Mouse (Mus musculus) granulocyte monocyte progenitor cell, adult 5-6 weeks (primary cell): ENCODE measurements around the gene Abcb8. TPM values are rescaled to one million over a fixed set of nuclear protein-coding genes. Genes with fewer than 3 reads are reported as not detected.
A peak's percentile ranks its signal among the peaks of the same experiment; 100 is the strongest.
"Not testable (repeated sequence)": the region's sequence is repeated elsewhere in the genome, so short reads cannot be mapped to it uniquely, and the experiment has no call there.

Experiments
- ATAC-seq: replicated peaks from 2 replicates; pipeline ENCODE4 v1.8.0; 2016; ENCODE audit warnings: mild to moderate bottlenecking, moderate TSS enrichment, inconsistent platforms; ENCODE audit not compliant: poor library complexity, severe bottlenecking
- total RNA-seq, 2 experiments: library from RNA; stranded (forward) in 1 of 2; stranded (reverse) in 1 of 2; fragments of 200-712, 200-1000 nt in 1 of 2; fragments of >200 nt in 1 of 2; fragmentation: Nextera tagmentation in 1 of 2; gene quantifications; 2 replicates each; pipeline ENCODE4 v1.2.3; 2014 to 2017

Abcb8 gene
- total RNA-seq, 2 experiments from 2014 or later: 14.4 to 17.6 TPM

DNA sequence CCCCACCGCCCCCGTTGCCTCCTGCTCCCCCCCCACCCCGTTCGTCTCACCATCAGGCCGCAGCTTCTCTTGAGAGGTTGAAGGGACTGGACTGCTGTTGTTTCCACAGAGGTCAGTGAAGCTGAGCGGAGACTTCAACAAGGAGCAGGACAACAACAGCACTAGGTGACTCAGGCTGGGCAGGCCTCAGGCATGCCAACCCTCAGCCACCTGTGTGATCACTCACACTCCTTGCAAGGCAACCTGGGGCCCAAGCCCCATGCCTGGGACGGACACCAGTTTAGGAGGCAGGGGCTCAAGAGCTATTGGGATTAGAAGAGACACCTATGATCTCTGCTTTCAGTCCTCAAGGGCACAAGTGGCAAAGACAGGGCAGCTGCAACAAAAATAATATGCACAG is 1.6 kb upstream of the Abcb8 start, which contains the start of gene Atg9b:
Gene Atg9b, minus strand, starts transcription at position 280 of the 400 bp plus-strand sequence.
- no peak for ATAC-seq

DNA sequence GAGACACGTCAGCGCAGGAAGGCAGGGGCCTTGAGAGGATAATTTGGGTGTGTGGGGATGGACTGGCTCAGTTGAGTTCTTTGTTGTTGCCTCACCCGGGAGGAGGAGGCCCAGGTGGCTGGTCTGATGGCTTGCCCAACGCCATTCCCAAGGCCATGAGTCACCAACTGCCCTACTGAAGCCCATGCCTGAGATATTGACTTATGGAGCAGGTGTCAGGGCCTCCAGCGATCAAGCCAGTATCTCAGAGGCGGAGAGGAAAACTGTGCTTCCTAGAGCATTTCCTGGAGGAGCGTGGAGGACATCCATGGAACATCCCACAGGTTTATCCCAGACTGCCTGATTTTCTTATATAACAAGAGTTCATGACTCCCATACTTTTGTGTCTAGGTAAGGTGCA is 739 bp upstream of the Abcb8 start:
- no peak for ATAC-seq

DNA sequence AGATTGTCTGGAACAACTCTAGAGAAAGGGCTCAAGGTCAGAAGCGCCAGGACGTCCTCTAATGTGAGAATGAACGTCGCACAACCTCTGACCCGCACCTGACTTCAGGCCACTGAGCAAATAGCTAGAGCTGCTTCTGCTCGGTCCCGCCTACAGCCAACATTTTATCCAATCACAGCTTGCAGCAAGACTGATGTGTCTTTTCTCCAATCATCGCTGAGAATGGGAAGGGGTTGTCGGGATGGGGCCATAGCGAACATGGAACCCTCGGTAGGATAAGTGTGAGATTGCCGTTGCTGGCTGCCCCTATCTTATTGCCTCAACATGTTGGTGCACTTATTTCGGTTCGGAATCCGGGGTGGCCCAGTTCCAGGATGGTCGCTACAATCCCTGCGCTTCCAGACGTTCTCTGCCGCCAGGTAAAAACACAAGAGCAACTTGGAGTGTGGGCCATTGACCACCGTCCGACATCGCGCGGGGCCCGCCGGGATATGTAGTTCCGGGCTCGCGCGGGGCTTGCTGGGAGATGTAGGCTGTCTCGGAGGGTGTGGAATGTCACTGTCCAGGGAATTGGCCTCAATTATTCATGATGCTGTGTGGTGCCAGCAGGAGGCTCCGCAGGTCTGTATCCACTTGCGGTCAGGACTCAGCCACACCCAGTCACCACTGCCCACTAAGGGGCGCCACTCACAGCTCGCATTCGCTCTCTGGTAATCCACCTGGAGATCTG is 867 bp downstream of the Abcb8 start:
- peak; percentile 81 for ATAC-seq

DNA sequence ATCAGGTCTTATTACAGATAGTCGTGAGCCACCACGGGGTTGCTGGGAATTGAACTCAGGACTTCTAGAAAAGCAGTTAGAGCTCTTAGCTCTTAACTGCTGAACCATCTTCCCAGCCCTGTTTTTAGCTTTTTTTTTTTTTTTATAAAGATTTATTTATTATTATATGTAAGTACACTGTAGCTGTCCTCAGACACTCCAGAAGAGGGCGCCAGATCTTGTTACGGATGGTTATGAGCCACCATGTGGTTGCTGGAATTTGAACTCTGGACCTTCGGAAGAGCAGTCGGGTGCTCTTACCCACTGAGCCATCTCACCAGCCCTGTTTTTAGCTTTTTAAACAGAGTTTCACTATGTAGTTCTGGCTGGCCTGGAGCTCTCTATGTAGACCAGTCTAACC is 2.8 kb downstream of the Abcb8 start:
- ATAC-seq: not testable (repeated sequence)

DNA sequence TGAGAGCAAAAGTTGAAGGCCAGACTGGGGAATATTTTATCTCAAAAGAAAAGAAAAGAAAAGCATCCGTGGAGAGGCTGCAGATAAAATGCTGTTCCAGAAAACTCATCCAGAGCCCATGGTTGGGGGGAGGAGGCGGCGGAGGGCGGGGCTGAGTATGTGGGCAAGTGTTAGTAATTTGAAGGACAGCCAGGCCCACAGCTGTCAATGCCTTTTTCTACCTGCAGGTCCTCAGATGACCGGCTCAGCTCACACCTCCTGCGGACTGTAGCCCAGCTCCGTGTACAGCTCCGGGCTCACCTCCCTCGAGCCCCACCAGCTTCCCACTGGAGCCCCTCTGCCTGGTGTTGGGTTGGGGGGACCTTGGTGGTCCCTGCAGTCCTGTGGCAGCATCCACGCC is 6.2 kb downstream of the Abcb8 start:
- no peak for ATAC-seq

DNA sequence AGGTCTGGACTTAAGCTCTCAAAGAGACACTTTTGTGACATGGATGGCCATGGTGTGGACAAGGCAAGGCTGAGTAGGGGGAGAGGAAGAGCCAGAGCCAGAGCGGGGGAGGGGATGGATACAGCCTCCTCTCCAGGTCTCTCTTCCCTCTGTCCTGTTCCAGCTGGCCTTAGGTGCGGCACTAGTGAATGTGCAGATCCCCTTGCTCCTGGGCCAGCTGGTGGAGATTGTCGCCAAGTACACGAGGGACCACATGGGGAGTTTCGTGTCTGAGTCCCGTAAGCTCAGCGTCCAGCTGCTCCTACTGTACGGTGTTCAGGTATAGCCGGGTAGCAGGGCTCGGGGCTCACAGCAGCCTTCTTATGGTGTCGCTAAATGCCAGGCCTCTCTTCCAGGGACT is 6.9 kb downstream of the Abcb8 start:
- no peak for ATAC-seq

DNA sequence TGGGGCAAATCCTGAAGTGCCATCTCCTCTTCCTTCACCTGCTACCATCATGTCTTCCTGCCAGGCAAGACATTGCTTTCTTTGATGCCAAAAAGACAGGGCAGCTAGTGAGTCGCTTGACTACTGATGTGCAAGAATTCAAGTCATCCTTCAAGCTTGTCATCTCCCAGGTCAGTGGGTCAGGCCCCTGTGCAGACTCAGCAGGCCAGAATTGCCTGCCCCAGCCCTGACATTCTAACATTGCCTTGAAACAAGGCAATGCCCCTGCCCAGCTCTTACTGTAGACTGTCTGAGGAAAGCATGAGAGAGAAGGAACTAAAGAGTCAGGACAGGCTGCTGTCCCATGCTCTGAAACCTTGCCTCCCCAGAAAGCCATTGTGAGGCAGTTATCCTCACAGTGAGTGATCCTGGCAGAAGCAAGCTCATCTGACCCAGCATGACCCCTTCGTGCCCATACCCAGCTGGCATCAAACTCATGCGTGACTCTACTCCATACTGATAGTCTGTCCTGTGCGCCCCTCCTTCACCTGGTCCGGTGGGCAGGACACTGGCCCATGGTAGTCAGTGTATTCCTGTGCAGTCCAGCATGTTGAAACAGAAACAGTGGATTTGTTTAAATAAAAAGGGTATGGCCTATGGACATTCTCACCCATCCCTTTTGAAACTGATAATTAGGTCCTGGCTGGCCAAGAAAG is 7.6 kb downstream of the Abcb8 start:
- no peak for ATAC-seq

DNA sequence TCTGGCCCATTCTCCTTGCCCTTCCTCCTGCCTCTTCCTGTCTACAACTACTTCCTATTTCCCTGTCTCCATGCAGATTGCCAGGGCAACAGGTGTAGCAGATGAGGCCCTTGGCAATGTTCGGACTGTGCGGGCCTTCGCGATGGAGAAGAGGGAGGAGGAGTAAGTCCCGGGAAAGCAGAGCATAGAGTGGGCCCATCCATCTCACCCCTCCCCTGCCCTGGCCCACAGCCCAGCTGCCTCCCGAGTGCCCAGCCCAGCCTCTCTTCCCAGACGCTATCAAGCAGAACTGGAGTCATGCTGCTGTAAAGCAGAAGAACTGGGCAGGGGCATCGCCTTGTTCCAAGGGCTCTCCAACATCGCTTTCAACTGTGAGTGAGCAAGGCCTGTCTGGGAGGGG is 8.5 kb downstream of the Abcb8 start:
- ATAC-seq: no peak

DNA sequence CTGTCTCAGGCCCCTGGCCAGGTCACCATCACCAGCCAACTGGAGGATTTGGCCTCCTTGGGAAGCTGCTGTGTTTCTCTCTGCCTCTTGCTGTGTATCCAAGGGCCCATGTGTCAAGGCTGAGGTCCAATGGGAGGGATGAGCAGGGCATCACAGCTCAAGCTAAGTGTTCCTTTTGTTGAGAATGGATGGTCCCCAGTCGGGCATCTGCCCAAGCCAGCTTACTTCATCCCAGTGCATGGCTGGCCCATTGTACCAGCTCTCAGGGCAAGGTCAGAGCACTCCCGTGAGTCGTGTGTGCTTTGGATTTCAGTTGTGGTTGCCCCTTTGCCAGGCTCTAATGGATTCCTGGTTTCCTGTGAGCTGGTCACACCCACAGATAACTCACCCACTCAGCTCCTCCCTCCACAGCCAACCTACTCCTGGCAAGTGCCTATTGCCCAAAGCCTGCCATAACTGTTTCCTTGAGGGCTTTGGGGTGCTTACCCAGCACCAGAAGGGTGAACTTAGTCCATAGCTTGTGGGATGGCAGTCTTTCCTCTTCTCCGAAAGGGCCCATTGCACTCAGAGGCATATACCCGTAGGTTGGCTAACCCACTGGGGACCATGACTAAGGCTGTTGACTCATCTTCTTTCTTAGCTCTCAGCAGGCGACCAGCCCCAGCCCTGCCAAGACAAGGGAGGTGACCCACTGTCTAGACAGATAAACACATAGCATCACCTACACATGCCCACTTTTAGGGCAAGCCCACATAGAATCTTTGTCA is 11.3 kb downstream of the Abcb8 start:
- ATAC-seq: no peak

DNA sequence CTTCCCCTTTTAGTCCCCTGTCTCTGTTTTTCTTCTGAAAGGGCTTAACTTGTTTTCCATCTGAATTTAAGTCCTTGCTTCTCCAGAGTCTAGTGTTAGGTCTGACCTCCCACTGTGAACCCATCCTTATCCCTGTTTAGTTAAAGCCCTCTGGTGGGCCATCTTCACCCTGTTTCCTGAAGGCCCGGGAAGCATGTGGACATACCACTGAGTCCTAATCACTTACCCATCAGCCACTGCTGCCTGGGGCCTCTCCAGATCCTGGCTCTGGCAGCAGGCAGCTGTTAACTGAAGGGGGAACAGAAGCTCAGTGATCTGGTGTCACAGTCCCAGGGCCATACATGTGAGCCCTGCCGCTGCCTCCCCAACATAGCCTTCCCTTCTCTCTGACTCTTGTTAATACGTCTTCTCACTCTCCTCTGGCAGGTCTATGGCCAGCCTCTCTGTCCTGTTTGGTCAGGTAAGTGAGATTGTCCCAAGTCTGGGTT is 12.0 kb downstream of the Abcb8 start:
- ATAC-seq: no peak

DNA sequence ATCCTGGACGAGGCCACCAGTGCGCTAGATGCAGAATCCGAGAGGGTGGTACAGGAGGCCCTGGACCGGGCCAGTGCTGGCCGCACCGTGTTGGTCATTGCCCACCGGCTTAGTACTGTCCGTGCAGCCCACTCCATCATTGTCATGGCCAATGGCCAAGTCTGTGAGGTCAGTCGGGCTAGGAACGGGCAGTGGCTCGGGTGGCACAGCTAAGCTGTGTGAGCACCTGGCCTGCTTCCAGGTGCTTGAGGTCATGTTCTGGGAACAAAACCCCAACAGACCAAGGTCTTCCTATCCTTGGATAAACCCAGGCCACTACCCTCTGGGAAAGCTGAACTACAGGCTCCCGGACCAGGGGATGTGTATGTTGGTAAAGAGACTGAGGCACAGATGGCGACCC is 15.2 kb downstream of the Abcb8 start:
- no peak for ATAC-seq

DNA sequence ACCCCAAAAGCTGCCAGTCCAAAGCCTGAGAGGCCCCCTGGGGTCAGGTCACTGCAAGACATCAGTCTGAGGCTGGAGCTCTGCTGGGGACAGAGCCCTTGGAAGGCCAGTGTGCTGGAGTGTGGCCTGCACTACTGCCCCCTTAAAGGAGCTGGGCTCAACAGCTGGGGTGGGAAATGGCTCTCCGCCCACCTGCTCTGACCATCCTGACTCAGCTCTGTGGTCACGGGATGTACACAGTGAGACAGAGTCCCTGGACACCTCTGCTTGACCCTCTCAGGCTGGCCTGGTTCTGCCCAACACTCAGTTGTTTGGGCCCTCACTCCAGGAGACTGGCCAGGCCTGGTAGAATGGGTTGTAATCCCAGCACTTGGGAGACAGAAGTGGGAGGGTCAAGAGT is 16.0 kb downstream of the Abcb8 start:
- ATAC-seq: no peak

DNA sequence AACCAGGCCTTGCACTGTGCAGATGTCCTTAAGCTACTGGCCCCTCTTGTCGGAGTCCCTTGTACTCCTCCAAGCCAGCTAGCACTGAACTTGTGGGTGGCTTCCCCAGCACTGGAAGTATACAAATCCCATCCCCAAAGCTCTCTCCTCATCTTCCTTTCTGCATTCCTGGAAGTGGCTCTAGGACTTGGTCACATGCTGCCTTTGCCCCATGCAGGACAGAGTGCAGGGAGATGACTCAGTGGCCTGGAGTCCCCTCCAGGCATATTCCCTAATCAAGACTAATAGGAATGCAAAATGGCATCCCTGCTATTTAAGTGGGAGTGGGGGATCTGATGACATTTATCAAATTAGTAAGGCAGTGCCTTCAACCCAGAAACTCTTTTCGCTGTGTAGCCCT is 18.6 kb downstream of the Abcb8 start:
- no peak for ATAC-seq

DNA sequence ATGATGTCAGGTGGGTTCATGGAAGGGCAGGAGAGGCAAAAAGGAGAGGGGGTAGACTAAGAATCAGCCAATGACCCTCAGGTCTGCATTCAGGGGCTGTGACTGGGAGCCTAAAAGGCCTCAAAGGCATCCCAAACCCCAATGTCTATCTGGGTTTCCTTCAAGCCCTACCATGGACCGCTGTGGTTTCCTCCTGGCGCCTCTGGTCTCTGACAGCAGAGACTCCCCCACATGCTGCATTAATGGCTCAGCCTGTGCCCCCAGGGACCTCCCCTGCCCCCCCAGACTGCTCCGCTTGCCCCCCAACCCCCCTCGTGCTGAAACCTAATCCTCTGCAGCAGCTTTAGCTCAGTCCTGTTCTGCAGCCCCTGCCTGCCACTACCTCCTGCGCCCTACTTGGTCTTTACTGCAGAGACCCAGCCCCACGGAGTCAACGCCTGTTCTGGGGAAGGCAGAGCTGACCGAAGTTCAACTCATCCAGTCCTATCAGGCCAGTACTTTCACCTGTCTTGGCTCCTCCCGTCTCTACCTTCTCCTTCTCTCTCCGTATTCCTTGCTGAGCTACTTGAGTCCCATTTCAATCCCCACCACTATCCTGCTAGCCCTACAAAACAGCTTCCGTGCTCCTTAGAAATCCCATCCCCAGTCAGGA is 19.7 kb downstream of the Abcb8 start, which contains the start of gene Asic3:
Gene Asic3, plus strand, starts transcription at position 351 of the 652 bp plus-strand sequence.
- no peak for ATAC-seq

DNA sequence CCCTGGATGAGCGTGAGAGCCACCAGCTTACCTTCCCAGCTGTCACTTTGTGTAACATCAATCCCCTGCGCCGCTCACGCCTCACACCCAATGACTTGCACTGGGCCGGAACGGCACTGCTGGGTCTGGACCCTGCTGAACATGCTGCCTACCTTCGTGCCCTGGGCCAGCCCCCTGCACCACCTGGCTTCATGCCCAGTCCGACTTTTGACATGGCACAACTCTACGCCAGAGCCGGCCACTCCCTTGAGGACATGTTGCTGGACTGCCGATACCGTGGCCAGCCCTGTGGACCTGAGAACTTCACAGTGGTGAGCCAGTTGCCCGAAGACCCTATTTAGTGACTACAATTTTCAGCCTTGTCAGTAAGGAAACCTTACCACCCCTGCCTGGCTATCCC is 20.5 kb downstream of the Abcb8 start:
- ATAC-seq: no peak

DNA sequence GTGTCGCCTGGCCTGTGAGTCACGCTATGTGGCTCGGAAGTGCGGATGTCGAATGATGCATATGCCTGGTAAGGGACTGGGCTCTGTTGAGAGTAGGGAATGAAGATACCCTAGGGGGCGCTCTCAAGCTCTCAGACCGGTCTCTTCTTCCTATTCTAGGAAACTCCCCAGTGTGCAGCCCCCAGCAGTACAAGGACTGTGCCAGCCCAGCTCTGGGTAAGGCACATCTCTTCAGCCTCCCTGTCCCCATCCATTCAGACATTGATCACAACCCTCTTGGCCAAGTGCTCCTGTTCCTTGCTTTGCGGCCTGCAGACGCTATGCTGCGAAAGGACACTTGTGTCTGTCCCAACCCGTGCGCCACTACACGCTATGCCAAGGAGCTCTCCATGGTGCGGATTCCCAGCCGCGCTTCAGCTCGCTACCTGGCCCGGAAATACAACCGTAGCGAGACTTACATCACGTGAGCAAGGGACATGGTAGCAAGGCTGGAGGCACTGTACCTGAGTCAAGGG is 22.8 kb downstream of the Abcb8 start:
- peak; percentile 85 for ATAC-seq

DNA sequence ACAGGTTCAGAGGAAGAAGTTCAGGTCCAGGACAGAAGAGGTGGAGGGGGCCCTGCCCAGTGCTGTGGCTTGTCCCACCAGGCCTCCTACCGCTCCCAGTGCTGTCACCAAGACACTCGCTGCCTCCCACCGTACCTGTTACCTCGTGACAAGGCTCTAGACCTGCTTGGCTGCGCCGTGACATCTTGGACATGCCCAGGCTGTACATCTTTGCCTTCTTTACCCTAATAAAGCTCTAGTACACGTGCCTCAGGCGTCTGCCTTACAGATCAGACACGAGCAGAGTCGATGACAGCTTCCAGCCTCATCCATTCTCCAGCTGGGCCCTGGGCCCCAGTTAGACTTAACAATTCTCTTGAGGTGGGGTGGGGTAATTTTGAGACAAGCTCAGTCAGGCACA is 24.1 kb downstream of the Abcb8 start:
- ATAC-seq: no peak

DNA sequence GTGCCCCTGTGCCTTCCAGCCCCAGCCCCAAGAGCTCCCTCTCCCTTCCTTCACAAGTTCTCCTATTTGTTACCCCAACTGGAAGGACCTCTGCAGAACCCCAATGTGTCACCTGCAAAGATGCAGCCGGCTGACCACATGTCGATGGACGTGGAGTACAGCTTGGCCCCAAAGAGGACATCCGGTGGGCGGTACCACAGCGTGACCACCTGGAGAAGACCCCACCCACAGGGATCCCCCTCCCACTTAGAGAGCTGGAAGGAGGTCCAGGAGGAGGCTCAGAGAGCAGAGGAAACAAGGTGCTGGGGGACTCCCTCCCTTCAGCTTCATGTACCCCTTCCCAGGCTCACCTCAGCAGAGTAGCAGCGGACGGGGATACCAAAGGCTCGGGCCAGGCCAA is 26.9 kb downstream of the Abcb8 start:
- ATAC-seq: no peak

DNA sequence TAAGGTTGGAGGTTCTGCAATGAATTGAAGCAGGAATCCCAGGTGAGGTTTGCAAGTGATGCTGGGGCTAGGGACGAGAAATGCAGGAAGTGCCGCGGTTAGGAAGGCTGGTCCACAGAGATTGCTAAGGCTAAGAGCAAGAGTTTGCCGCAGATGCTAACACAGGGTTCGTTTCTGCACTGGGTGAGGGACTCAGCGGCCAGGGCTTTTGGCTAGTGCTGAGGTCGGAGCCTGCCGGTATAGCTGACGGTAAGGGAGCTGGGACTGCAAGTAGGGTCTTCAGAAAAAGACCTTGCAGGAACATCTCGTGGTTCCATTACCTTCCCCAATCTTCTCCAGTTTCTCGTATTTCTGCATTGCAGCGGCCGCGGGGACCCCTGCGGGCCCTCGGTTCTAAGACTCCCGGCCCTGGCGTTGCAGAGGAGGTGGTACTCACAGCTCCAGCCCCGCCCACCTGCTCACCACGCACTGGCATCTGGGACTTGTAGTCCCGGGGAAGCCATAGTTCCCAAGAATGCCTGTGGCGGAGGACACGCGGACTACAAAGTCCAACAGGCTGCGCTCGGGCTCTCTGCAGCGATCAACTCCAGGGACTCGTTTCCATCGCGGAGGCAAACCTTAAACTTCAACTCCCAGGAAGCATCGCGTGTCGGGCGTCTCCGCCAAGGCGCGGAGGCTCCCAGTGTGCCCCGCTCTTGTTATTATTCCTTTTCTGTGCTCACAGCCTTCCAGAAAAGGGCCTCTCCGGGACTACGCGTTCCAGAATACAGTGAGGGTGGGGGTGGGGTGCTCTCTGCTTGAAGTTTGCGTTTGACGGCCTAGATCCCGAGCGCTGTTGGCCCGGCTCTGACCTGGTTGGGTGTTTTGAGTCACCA is 29.9 kb downstream of the Abcb8 start, which contains the start of the genes Cdk5 and Slc4a2:
Gene Cdk5, minus strand, starts transcription at position 402 of the 875 bp plus-strand sequence.
Gene Slc4a2, plus strand, starts transcription at position 709 of the 875 bp plus-strand sequence.
- peak; percentile 82 for ATAC-seq
